ENCODE assay signal across 21 mouse cellular contexts in genomic region chr11:5265764-5266163, GRCm38 (mm10). TPM values are rescaled to one million over a fixed set of nuclear protein-coding genes. Genes with fewer than 3 reads are reported as not detected.
DNase-seq lines count a peak whose midpoint lies in the region; ATAC-seq and TF ChIP-seq lines count a peak whose summit lies in the region.
"Had no signal": no experiment of that assay in that cellular context is flagged by ENCODE, and none has a peak within 500 bp of the region (broad histone marks: within the 10 kb centered on the region; RNA-seq: fewer than 3 reads in every experiment).

No protein-coding gene starts in this region.

- ATAC-seq in heart, embryonic 12.5 days (ENCODE audit: insufficient number of reproducible peaks, low FRiP score): 0 out of 2 replicates have a peak, but pooled peaks have one; percentile 10
- peak; percentile 41; the same call in 1 of the 2 replicates for ATAC-seq in heart, embryonic 16.5 days (replicated peaks; ENCODE audit: extremely low read depth, insufficient read depth, low FRiP score)
- ATAC-seq: forebrain, embryonic 16.5 days; hindbrain, embryonic 16.5 days; inflammation-experienced regulatory T-cells, adult 6 months; intestine, postnatal 0 days had no signal

- no peaks in the 10 kb centered on the region for H3K9me3 ChIP-seq in heart, embryonic 12.5 days (replicated peaks)
- H3K9me3 ChIP-seq in heart, embryonic 16.5 days (replicated peaks; ENCODE audit: control insufficient read depth, low read length): no peaks in the 10 kb centered on the region
- H3K9me3 ChIP-seq: embryonic facial prominence, embryonic 13.5 days; forebrain, embryonic 12.5 days; hindbrain, embryonic 12.5 days had no signal

- H3K4me3 ChIP-seq in gastrocnemius, adult 2 months: no peak overlapping the region
- H3K4me3 ChIP-seq in heart, embryonic 12.5 days: no peak overlapping the region
- H3K4me3 ChIP-seq in heart, embryonic 16.5 days (ENCODE audit: low read length): no peak overlapping the region
- H3K4me3 ChIP-seq: embryonic facial prominence, embryonic 13.5 days; forebrain, embryonic 12.5 days; hindbrain, embryonic 12.5 days had no signal

- WGBS in heart, embryonic 12.5 days: 48% methylated on average over 8 of the region's 8 CpGs
- 46% methylated on average over 8 of the region's 8 CpGs for WGBS in heart, embryonic 16.5 days

- intact Hi-C loops in gastrocnemius, adult 2 months (cut with DNase I): loop anchor here (5.0 kb wide), 1 partner anchor 73 kb away; no protein-coding TSS in a partner anchor
- intact Hi-C loops in gastrocnemius, postnatal 36 days (cut with DNase I): loop anchor here (10.0 kb wide), 1 partner anchor 151 kb away; no protein-coding TSS in a partner anchor

- no peak overlapping the region for H3K4me2 ChIP-seq in heart, embryonic 12.5 days
- peak overlapping the region; percentile 35; the same call in 1 of the 2 replicates for H3K4me2 ChIP-seq in heart, embryonic 16.5 days (ENCODE audit: low read depth, low read length)
- H3K4me2 ChIP-seq: embryonic facial prominence, embryonic 13.5 days; forebrain, embryonic 12.5 days; hindbrain, embryonic 12.5 days had no signal

- no peaks in the 10 kb centered on the region for H3K36me3 ChIP-seq in heart, embryonic 12.5 days
- H3K36me3 ChIP-seq in heart, embryonic 16.5 days (ENCODE audit: control insufficient read depth, insufficient read depth): no peaks in the 10 kb centered on the region
- H3K36me3 ChIP-seq: embryonic facial prominence, embryonic 13.5 days; forebrain, embryonic 12.5 days; hindbrain, embryonic 12.5 days had no signal

- no peak for DNase-seq in gastrocnemius, adult 2 months
- DNase-seq in gastrocnemius, postnatal 36 days: no peak
- no peak for DNase-seq in heart, adult 11 months
- peak; percentile 54 for DNase-seq in skeletal muscle tissue, adult 2 months (ENCODE audit: low read depth, low spot score)
- no peak for DNase-seq in layer of hippocampus, adult 9-10 months (ENCODE audit: low spot score)
- DNase-seq in B cell, adult 2 months: no peak
- DNase-seq: adrenal gland, adult 2 months; adrenal gland, postnatal 25 days; cerebellum, adult 18-20 months; cerebellum, adult 9-11 months; cerebellum, postnatal 36 days; kidney, adult 8-10 months had no signal

- peaks cover 37% of the 10 kb centered on the region for H3K4me1 ChIP-seq in heart, embryonic 12.5 days (replicated peaks)
- peaks cover 34% of the 10 kb centered on the region for H3K4me1 ChIP-seq in heart, embryonic 16.5 days (ENCODE audit: control insufficient read depth, insufficient read depth, low read length)

- peak overlapping the region; percentile 75 for H3K27ac ChIP-seq in gastrocnemius, adult 2 months
- H3K27ac ChIP-seq in heart, embryonic 12.5 days (ENCODE audit: poor library complexity, severe bottlenecking): peak overlapping the region; percentile 93
- H3K27ac ChIP-seq in heart, embryonic 16.5 days (ENCODE audit: low read length): peak overlapping the region; percentile 92
- H3K27ac ChIP-seq: embryonic facial prominence, embryonic 13.5 days; forebrain, embryonic 12.5 days; hindbrain, embryonic 12.5 days had no signal

- no peak for TF ChIP-seq CTCF in gastrocnemius, adult 2 months (IDR thresholded peaks at IDR 0.05)

- no peaks in the 10 kb centered on the region for H3K27me3 ChIP-seq in heart, embryonic 12.5 days (replicated peaks)
- H3K27me3 ChIP-seq in heart, embryonic 16.5 days (ENCODE audit: control insufficient read depth, insufficient read depth, low read length): no peaks in the 10 kb centered on the region

- H3K9ac ChIP-seq in heart, embryonic 12.5 days: no peak overlapping the region
- peak overlapping the region; percentile 21; the same call in 1 of the 2 replicates for H3K9ac ChIP-seq in heart, embryonic 16.5 days (ENCODE audit: low read length)
- H3K9ac ChIP-seq: embryonic facial prominence, embryonic 13.5 days; forebrain, embryonic 12.5 days; hindbrain, embryonic 12.5 days had no signal

RNA-seq across cellular contexts. Expression of gene Kremen1, which starts 4.4 kb away (rescaled TPM):
- 10 to 100 TPM; 39.4 to 58.7 TPM for total RNA-seq in gastrocnemius, adult 2 months (2021)
- 10 to 100 TPM; 39.6 to 51.4 TPM for total RNA-seq in gastrocnemius, postnatal 36 days (2021)
- 40.1 and 42.0 TPM in 2 replicates for polyA plus RNA-seq in heart, embryonic 12.5 days (2016; fragmentation: Nextera tagmentation; extraction: Ambion mirVana)
- polyA plus RNA-seq in heart, embryonic 16.5 days (2015; fragmentation: Nextera tagmentation; extraction: Ambion mirVana): 28.1 and 34.0 TPM in 2 replicates
